Mouse (Mus musculus): Measurements from ENCODE around the gene Adcyap1r1. TPM values are rescaled to one million over a fixed set of nuclear protein-coding genes. Genes with fewer than 3 reads are reported as not detected.

The Adcyap1r1 gene
- polyA plus RNA-seq, 1 experiment from 2014 or later: 2.7 TPM

DNA sequence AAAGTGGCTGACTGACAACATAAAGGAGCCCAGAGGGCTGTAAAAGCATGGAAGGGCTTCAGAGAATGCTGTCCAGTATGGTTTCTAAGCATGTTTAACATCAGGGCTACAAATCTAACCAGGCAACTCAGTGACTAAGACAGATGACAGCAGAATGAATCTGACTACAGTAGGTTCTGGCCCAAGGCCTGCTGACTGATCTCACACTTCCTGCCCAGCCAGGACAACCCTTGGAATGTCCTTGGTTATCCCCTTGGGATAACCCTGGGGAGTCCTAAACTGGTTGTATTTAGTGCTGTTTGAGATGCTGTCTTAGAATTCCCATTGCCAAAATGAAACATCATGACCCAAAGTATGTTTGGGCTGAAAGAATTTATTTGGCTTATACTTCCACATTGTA, 19.7 kb upstream of the Adcyap1r1 start:
- no peaks in the 10 kb centered on the region for H3K4me1 ChIP-seq (replicated peaks; ENCODE audit: control insufficient read depth, insufficient read depth, low read length)
- H3K4me3 ChIP-seq (ENCODE audit: low read depth, low read length): no peak overlapping the region
- ATAC-seq: no peak
- no peaks in the 10 kb centered on the region for H3K27me3 ChIP-seq (replicated peaks; ENCODE audit: control insufficient read depth, insufficient read depth, low read length)
- no peak overlapping the region for H3K27ac ChIP-seq (ENCODE audit: low read depth, low read length)
- no peaks in the 10 kb centered on the region for H3K36me3 ChIP-seq (ENCODE audit: control insufficient read depth, insufficient read depth)
- no peak overlapping the region for H3K4me2 ChIP-seq (replicated peaks; ENCODE audit: low read depth)
- no peak for TF ChIP-seq CTCF (IDR thresholded peaks at IDR 0.05; ENCODE audit: low read depth)
- H3K9ac ChIP-seq (ENCODE audit: low read depth, low read length): no peak overlapping the region
- H3K9me3 ChIP-seq (ENCODE audit: control insufficient read depth): no peaks in the 10 kb centered on the region

DNA sequence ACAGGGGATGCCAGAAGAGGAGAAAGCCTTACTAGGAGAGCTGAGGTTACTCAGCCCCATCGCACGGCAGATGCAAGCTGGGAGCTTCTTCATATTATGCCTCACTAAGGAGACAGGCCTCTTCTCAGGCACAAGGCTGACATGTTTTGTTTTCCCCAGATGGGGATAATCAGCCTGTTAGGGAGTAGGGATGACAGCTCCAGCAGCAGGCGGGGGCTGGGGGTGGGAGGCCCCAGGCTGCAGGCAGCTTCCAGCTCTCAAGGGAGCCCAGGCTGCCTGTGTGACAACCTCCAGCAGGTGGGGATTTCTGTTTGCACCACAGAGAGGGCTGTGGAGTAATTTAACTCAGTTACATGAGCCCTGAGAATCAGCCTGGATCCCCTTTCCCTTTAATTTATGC, 17.4 kb upstream of the Adcyap1r1 start:
- no peak for TF ChIP-seq CTCF (IDR thresholded peaks at IDR 0.05; ENCODE audit: low read depth)
- no peak overlapping the region for H3K4me2 ChIP-seq (replicated peaks; ENCODE audit: low read depth)
- no peak overlapping the region for H3K27ac ChIP-seq (ENCODE audit: low read depth, low read length)
- no peaks in the 10 kb centered on the region for H3K27me3 ChIP-seq (replicated peaks; ENCODE audit: control insufficient read depth, insufficient read depth, low read length)
- 43% methylated on average over 3 of the region's 3 CpGs for WGBS
- ATAC-seq: no peak
- H3K4me3 ChIP-seq (ENCODE audit: low read depth, low read length): no peak overlapping the region
- H3K4me1 ChIP-seq (replicated peaks; ENCODE audit: control insufficient read depth, insufficient read depth, low read length): no peaks in the 10 kb centered on the region
- no peaks in the 10 kb centered on the region for H3K36me3 ChIP-seq (ENCODE audit: control insufficient read depth, insufficient read depth)
- H3K9ac ChIP-seq (ENCODE audit: low read depth, low read length): no peak overlapping the region
- H3K9me3 ChIP-seq (ENCODE audit: control insufficient read depth): no peaks in the 10 kb centered on the region

DNA sequence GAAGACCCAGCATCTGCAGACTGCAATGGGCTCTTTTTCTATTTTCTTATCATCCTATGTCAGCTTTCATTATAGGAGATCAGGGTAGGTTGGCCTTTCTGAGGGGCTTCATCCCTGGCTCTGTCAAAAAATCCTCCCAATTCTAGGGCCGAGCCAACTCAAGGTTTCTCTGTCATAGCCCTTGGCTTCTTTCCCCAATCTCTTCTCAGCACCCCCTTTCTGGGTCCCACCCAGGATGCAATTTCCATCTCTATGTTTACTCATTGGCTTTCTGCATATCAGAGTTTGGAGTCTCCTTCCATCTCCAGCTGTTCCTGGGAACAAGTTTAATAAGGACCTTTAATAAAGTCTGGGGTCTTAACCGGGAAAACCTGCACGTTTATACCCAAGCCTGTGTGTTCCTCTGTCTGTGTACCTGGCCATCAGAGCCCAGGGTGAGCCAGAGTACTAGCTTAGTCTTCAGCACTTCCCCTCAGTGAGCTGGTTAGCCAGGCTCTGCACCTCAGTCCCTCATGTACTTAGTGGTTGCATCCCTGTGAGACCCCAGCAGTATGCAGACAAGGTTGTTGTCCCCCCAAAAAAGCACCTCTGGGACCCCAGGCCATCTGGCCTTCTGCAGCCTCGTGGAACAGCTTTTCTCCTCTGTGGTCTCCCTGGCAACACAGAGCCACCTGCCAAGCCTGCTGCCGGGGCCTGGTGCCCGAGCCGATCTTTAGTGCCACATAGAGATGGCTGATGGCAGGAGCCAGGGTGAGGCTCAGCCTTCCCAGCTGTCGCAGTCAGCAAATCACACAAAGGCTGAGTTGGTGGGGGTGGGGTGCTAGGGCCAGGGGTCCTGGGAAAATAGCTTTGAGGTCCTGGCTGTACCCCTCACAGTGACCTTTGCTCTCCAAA, 16.3 kb upstream of the Adcyap1r1 start:
- H3K4me1 ChIP-seq (replicated peaks; ENCODE audit: control insufficient read depth, insufficient read depth, low read length): no peaks in the 10 kb centered on the region
- H3K36me3 ChIP-seq (ENCODE audit: control insufficient read depth, insufficient read depth): no peaks in the 10 kb centered on the region
- H3K27ac ChIP-seq (ENCODE audit: low read depth, low read length): no peak overlapping the region
- H3K4me3 ChIP-seq (ENCODE audit: low read depth, low read length): no peak overlapping the region
- ATAC-seq: no peak
- no peak for TF ChIP-seq CTCF (IDR thresholded peaks at IDR 0.05; ENCODE audit: low read depth)
- no peak overlapping the region for H3K9ac ChIP-seq (ENCODE audit: low read depth, low read length)
- H3K4me2 ChIP-seq (replicated peaks; ENCODE audit: low read depth): no peak overlapping the region
- 61% methylated on average over 8 of the region's 8 CpGs for WGBS
- no peaks in the 10 kb centered on the region for H3K27me3 ChIP-seq (replicated peaks; ENCODE audit: control insufficient read depth, insufficient read depth, low read length)
- H3K9me3 ChIP-seq (ENCODE audit: control insufficient read depth): no peaks in the 10 kb centered on the region

DNA sequence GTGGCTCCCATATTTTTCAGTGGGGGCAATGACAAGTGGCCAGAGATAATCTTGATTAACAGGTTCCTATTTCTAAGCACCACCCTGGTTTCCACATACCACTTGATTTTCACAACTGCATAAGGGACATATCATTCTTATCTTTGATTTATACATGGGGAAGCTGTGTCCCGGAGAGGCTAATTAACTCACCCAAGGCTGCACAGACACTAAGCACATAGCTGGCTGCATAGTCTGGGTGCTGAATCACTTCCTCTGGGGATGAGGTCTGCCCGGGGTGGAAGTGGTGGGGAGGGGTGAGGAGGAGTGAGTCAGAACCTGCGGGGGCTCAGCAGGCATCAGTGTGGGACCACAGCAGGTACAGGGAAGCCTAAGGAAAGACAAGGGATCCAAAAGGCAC, 13.9 kb upstream of the Adcyap1r1 start:
- Histone ChIP-seq H3K9ac (ENCODE audit: low read depth, low read length) (no peak overlapping the region), H3K9me3 (ENCODE audit: control insufficient read depth) (no peaks in the 10 kb centered on the region), H3K4me1 (replicated peaks; ENCODE audit: control insufficient read depth, insufficient read depth, low read length) (no peaks in the 10 kb centered on the region), H3K4me3 (ENCODE audit: low read depth, low read length) (no peak overlapping the region), H3K4me2 (replicated peaks; ENCODE audit: low read depth) (no peak overlapping the region), H3K36me3 (ENCODE audit: control insufficient read depth, insufficient read depth) (no peaks in the 10 kb centered on the region), H3K27me3 (replicated peaks; ENCODE audit: control insufficient read depth, insufficient read depth, low read length) (no peaks in the 10 kb centered on the region), H3K27ac (ENCODE audit: low read depth, low read length) (no peak overlapping the region)
- ATAC-seq: no peak
- WGBS: 20% methylated on average over 3 of the region's 3 CpGs
- no peak for TF ChIP-seq CTCF (IDR thresholded peaks at IDR 0.05; ENCODE audit: low read depth)

DNA sequence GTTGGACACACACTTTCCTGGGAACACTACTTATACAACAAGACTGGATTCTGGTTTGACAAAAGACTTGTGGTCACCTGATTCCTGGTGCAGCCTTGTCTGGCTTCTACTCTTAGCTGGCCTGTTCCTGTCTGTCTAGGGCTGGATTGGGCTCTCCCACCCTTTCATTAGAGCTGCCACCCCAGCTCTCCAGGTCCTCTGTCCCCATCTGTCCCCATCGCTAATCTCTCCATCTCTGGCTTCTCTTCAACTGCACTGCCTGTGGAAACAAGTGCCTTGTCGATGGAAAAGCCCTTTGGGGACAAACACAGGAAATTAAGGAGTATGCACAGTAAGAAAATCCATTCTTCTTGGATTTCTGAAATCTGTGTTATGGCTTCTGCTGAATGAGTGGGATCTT, 12.9 kb upstream of the Adcyap1r1 start:
- 77% methylated on average over 2 of the region's 2 CpGs for WGBS
- no peak overlapping the region for H3K9ac ChIP-seq (ENCODE audit: low read depth, low read length)
- H3K27me3 ChIP-seq (replicated peaks; ENCODE audit: control insufficient read depth, insufficient read depth, low read length): no peaks in the 10 kb centered on the region
- no peak overlapping the region for H3K4me3 ChIP-seq (ENCODE audit: low read depth, low read length)
- H3K4me1 ChIP-seq (replicated peaks; ENCODE audit: control insufficient read depth, insufficient read depth, low read length): no peaks in the 10 kb centered on the region
- TF ChIP-seq CTCF (IDR thresholded peaks at IDR 0.05; ENCODE audit: low read depth): no peak
- no peak overlapping the region for H3K27ac ChIP-seq (ENCODE audit: low read depth, low read length)
- no peak for ATAC-seq
- H3K36me3 ChIP-seq (ENCODE audit: control insufficient read depth, insufficient read depth): no peaks in the 10 kb centered on the region
- no peaks in the 10 kb centered on the region for H3K9me3 ChIP-seq (ENCODE audit: control insufficient read depth)
- H3K4me2 ChIP-seq (replicated peaks; ENCODE audit: low read depth): no peak overlapping the region

DNA sequence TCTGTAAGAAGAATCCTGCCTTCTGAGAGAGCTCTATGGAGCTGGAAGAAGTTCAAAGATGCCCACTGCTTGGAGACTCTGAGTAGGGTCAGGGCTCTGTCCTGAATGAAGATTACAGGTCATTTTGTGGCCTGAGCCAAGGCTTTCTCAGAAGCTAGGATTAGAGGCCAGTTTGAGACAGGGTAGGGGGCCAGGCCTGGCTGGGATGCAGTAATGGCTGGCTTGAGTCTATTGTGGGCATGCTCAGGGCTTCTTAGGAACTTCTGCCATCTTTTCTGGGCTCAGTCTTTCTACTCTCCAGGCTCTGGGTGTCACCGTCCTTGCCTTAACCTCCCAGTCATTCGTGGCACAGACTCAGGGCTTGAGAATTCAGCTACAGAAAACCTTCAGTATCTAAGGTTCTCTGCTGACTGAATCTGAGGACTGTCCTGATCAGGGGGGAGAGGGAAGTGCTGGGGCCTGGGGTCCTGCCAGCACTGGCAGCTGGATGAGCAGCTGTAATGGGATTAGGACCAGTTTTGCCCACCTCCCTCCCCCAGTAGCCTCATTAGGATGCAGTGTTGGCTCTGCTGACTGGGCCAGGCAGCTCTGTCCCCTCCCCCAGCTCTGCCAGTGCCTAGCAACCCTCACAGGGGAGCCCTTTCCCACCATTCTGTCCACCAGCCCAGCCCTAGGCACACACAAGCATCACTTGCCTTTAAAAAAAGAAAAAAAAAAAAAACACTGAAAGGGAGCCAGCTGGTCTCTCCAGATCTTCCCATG, 7.7 kb upstream of the Adcyap1r1 start:
- no peaks in the 10 kb centered on the region for H3K4me1 ChIP-seq (replicated peaks; ENCODE audit: control insufficient read depth, insufficient read depth, low read length)
- 19% methylated on average over 2 of the region's 2 CpGs for WGBS
- H3K9me3 ChIP-seq (ENCODE audit: control insufficient read depth): no peaks in the 10 kb centered on the region
- no peak for ATAC-seq
- no peak overlapping the region for H3K4me3 ChIP-seq (ENCODE audit: low read depth, low read length)
- no peak for TF ChIP-seq CTCF (IDR thresholded peaks at IDR 0.05; ENCODE audit: low read depth)
- H3K4me2 ChIP-seq (replicated peaks; ENCODE audit: low read depth): no peak overlapping the region
- no peaks in the 10 kb centered on the region for H3K36me3 ChIP-seq (ENCODE audit: control insufficient read depth, insufficient read depth)
- H3K27ac ChIP-seq (ENCODE audit: low read depth, low read length): no peak overlapping the region
- H3K9ac ChIP-seq (ENCODE audit: low read depth, low read length): no peak overlapping the region
- 0 out of 2 replicates have a peak, but pooled peaks cover 2% of the 10 kb centered on the region for H3K27me3 ChIP-seq (replicated peaks; ENCODE audit: control insufficient read depth, insufficient read depth, low read length)
